Comparison of ENCODE assay signal across 9 mouse cellular contexts in genomic region chr2:71211096-71211495, GRCm38 (mm10). TPM values are rescaled to one million over a fixed set of nuclear protein-coding genes. Genes with fewer than 3 reads are reported as not detected.
DNase-seq lines count a peak whose midpoint lies in the region; ATAC-seq lines count a peak whose summit lies in the region.
"Had no signal": no experiment of that assay in that cellular context is flagged by ENCODE, and none has a peak within 500 bp of the region (broad histone marks: within the 10 kb centered on the region; RNA-seq: fewer than 3 reads in every experiment).

No protein-coding gene starts in this region.

- no peak overlapping the region for H3K9ac ChIP-seq in kidney, embryonic 14.5 days (ENCODE audit: low read depth, low read length)
- H3K9ac ChIP-seq in forebrain, embryonic 14.5 days (ENCODE audit: low read length) = no peak overlapping the region
- H3K9ac ChIP-seq in liver, embryonic 16.5 days (ENCODE audit: low read depth, low read length) = no peak overlapping the region

- peak; percentile 20; the same call in 1 of the 2 replicates for ATAC-seq in kidney, embryonic 14.5 days (ENCODE audit: low FRiP score, low TSS enrichment)
- peak; percentile 16 for ATAC-seq in forebrain, embryonic 14.5 days
- no peak for ATAC-seq in liver, embryonic 16.5 days (ENCODE audit: low read depth)

- H3K27me3 ChIP-seq in kidney, embryonic 14.5 days (ENCODE audit: control insufficient read depth, insufficient read depth, low read length) = no peaks in the 10 kb centered on the region
- no peaks in the 10 kb centered on the region for H3K27me3 ChIP-seq in embryonic facial prominence, embryonic 10.5 days (replicated peaks; ENCODE audit: low read depth, poor library complexity, severe bottlenecking)
- no peaks in the 10 kb centered on the region for H3K27me3 ChIP-seq in forebrain, embryonic 14.5 days (replicated peaks; ENCODE audit: control insufficient read depth, insufficient read depth, low read length)
- no peaks in the 10 kb centered on the region for H3K27me3 ChIP-seq in liver, embryonic 16.5 days (ENCODE audit: control insufficient read depth, insufficient read depth, low read depth, low read length)
- H3K27me3 ChIP-seq: Patski had no signal

- no peak overlapping the region for H3K4me2 ChIP-seq in kidney, embryonic 14.5 days (replicated peaks; ENCODE audit: low read depth, low read length)
- H3K4me2 ChIP-seq in forebrain, embryonic 14.5 days (ENCODE audit: low read length) = no peak overlapping the region
- H3K4me2 ChIP-seq in liver, embryonic 16.5 days (ENCODE audit: low read depth, low read length) = no peak overlapping the region

- no peak overlapping the region for H3K4me3 ChIP-seq in kidney, embryonic 14.5 days (ENCODE audit: low read length)
- H3K4me3 ChIP-seq in embryonic facial prominence, embryonic 10.5 days = peak overlapping the region; percentile 91
- no peak overlapping the region for H3K4me3 ChIP-seq in forebrain, embryonic 14.5 days (ENCODE audit: low read depth, low read length)
- peak overlapping the region; percentile 100 for H3K4me3 ChIP-seq in liver, embryonic 16.5 days (ENCODE audit: low read depth, low read length)

- H3K36me3 ChIP-seq in kidney, embryonic 14.5 days (ENCODE audit: control insufficient read depth, insufficient read depth, low read length) = peaks cover 9% of the 10 kb centered on the region
- H3K36me3 ChIP-seq in embryonic facial prominence, embryonic 10.5 days (replicated peaks) = peaks cover 19% of the 10 kb centered on the region
- peaks cover 14% of the 10 kb centered on the region for H3K36me3 ChIP-seq in forebrain, embryonic 14.5 days (ENCODE audit: control insufficient read depth, insufficient read depth, low read length)
- peaks cover 5% of the 10 kb centered on the region; the same call in 1 of the 2 replicates for H3K36me3 ChIP-seq in liver, embryonic 16.5 days (ENCODE audit: control insufficient read depth, insufficient read depth)

- no peak overlapping the region for H3K27ac ChIP-seq in kidney, embryonic 14.5 days (ENCODE audit: low read depth, low read length)
- H3K27ac ChIP-seq in embryonic facial prominence, embryonic 10.5 days (replicated peaks) = peak overlapping the region; percentile 94
- no peak overlapping the region for H3K27ac ChIP-seq in forebrain, embryonic 14.5 days (ENCODE audit: low read depth, low read length)
- H3K27ac ChIP-seq in liver, embryonic 16.5 days (ENCODE audit: low read length) = no peak overlapping the region

- DNase-seq in kidney, postnatal 25 days = no peak
- DNase-seq in embryonic facial prominence, embryonic 10.5 days (ENCODE audit: low spot score) = no peak
- DNase-seq in forebrain, embryonic 14.5 days (ENCODE audit: low spot score) = no peak
- DNase-seq in right cerebral cortex, adult 2 months (ENCODE audit: low spot score in 2 of 2) = no peak
- no peak for DNase-seq in natural killer cell, adult 2 months (ENCODE audit: low spot score in 2 of 2)
- no peak for DNase-seq in spleen, postnatal 10 days (ENCODE audit: low spot score in 2 of 2)

- 93% methylated on average over 2 of the region's 2 CpGs for WGBS in kidney, embryonic 14.5 days
- WGBS in embryonic facial prominence, embryonic 10.5 days = 95% methylated on average over 2 of the region's 2 CpGs
- 83% methylated on average over 2 of the region's 2 CpGs for WGBS in forebrain, embryonic 14.5 days
- WGBS in liver, embryonic 16.5 days (ENCODE audit: insufficient replicate concordance) = 88% methylated on average over 2 of the region's 2 CpGs

- no peaks in the 10 kb centered on the region for H3K9me3 ChIP-seq in kidney, embryonic 14.5 days (ENCODE audit: control insufficient read depth, low read length)
- H3K9me3 ChIP-seq in embryonic facial prominence, embryonic 10.5 days = no peaks in the 10 kb centered on the region
- no peaks in the 10 kb centered on the region for H3K9me3 ChIP-seq in forebrain, embryonic 14.5 days (replicated peaks; ENCODE audit: control insufficient read depth, low read length)
- no peaks in the 10 kb centered on the region for H3K9me3 ChIP-seq in liver, embryonic 16.5 days (replicated peaks; ENCODE audit: control insufficient read depth, low read length)

- H3K4me1 ChIP-seq in kidney, embryonic 14.5 days (ENCODE audit: control insufficient read depth, insufficient read depth, low read length) = peaks cover 9% of the 10 kb centered on the region
- peaks cover 23% of the 10 kb centered on the region for H3K4me1 ChIP-seq in embryonic facial prominence, embryonic 10.5 days
- H3K4me1 ChIP-seq in forebrain, embryonic 14.5 days (ENCODE audit: control insufficient read depth, insufficient read depth, low read length) = peaks cover 4% of the 10 kb centered on the region; the same call in 1 of the 2 replicates
- peaks cover 5% of the 10 kb centered on the region for H3K4me1 ChIP-seq in liver, embryonic 16.5 days (ENCODE audit: control insufficient read depth, low read depth, low read length)

RNA-seq across cellular contexts. Expression of gene Dync1i2, which starts 0.4 kb away (rescaled TPM):
- polyA plus RNA-seq in kidney, embryonic 14.5 days (2014; fragmentation: Nextera tagmentation; extraction: Ambion mirVana) = 76.3 and 96.4 TPM in 2 replicates
- polyA plus RNA-seq in embryonic facial prominence, embryonic 10.5 days (2016; fragmentation: Nextera tagmentation; extraction: Ambion mirVana) = 119 and 122 TPM in 2 replicates
- polyA plus RNA-seq in forebrain, embryonic 14.5 days (2014; fragmentation: Nextera tagmentation; extraction: Ambion mirVana) = 195 and 222 TPM in 2 replicates
- polyA plus RNA-seq in liver, embryonic 16.5 days (2015; fragmentation: Nextera tagmentation; extraction: Ambion mirVana) = 23.2 and 25.1 TPM in 2 replicates

Comparison
In these comparisons a context has a peak if more than half of its experiments do, and no peak if none do; other contexts are left out.
1. H3K4me3 ChIP-seq: peak in embryonic facial prominence, embryonic 10.5 days (single experiment) and liver, embryonic 16.5 days (single experiment); none in kidney, embryonic 14.5 days (single experiment) and forebrain, embryonic 14.5 days (single experiment).